Mouse (Mus musculus) adrenal gland, postnatal 14 days (tissue): ENCODE results near the gene Slc1a6. TPM values are rescaled to one million over a fixed set of nuclear protein-coding genes. Genes with fewer than 3 reads are reported as not detected.

Source experiments
- total RNA-seq: library from RNA; stranded (reverse); gene quantifications from 2 replicates; pipeline ENCODE4 v1.2.3, GENCODE M21; 2021

Gene Slc1a6
- total RNA-seq, 1 experiment from 2014 or later, result 0.15 TPM

Other genes starting within 250 kb of the Slc1a6 start
- 38.7 and 60.7 TPM in 2 replicates for gene Ilvbl, start 206.2 kb upstream of the Slc1a6 start, total RNA-seq
- gene Syde1, start 188.5 kb upstream of the Slc1a6 start, total RNA-seq, result 28.8 and 37.0 TPM in 2 replicates
- gene Olfr1357, start 162.4 kb upstream of the Slc1a6 start, total RNA-seq, result not detected in 2 replicates
- not detected in 2 replicates for gene Casp14, start 62.2 kb upstream of the Slc1a6 start, total RNA-seq
- gene Ccdc105, start 27.4 kb upstream of the Slc1a6 start, total RNA-seq, result not detected in 2 replicates
- gene Olfr1356, start 71.7 kb downstream of the Slc1a6 start, total RNA-seq, result not detected in 2 replicates
- gene Olfr1355, start 95.0 kb downstream of the Slc1a6 start, total RNA-seq, result not detected in 2 replicates
- gene Olfr1354, start 132.7 kb downstream of the Slc1a6 start, total RNA-seq, result not detected in 2 replicates
- not detected in 2 replicates for gene Olfr8, start 170.1 kb downstream of the Slc1a6 start, total RNA-seq
- gene Olfr1353, start 182.8 kb downstream of the Slc1a6 start, total RNA-seq, result not detected in 2 replicates
- gene Olfr1352, start 200.6 kb downstream of the Slc1a6 start, total RNA-seq, result not detected in 2 replicates
- not detected in 2 replicates for gene Olfr1351, start 232.0 kb downstream of the Slc1a6 start, total RNA-seq
- gene Olfr57, start 248.2 kb downstream of the Slc1a6 start, total RNA-seq, result not detected in 2 replicates